Mouse (Mus musculus) midbrain, embryonic 16.5 days (tissue): ENCODE measurements around the gene Stk25. TPM values are rescaled to one million over a fixed set of nuclear protein-coding genes. Genes with fewer than 3 reads are reported as not detected.

Experiments used
- ATAC-seq: fragments of 200-750 bp; cut with Nextera tagmentation; 2 replicates; pipeline ENCODE4 v1.8.0; 2017; ENCODE audit warnings: moderate TSS enrichment
- H3K27ac ChIP-seq: fragments of 300-500 bp; sonication (generic); 2 replicates; pipeline ENCODE4 v1.5.1; 2014; ENCODE audit warnings: mild to moderate bottlenecking, low read length, mixed read lengths
- H3K27me3 ChIP-seq: fragments of 300-500 bp; sonication (generic); 2 replicates; pipeline ENCODE4 v1.6.1; 2014; ENCODE audit warnings: low read depth, low read length, mixed read lengths; ENCODE audit not compliant: control insufficient read depth, insufficient read depth
- H3K36me3 ChIP-seq: fragments of 300-500 bp; sonication (generic); 2 replicates; pipeline ENCODE4 v1.6.1; 2014; ENCODE audit warnings: mild to moderate bottlenecking, low read length, moderate library complexity, mixed read lengths; ENCODE audit not compliant: control insufficient read depth, insufficient read depth
- H3K4me1 ChIP-seq: fragments of 300-500 bp; sonication (generic); 2 replicates; pipeline ENCODE4 v1.6.1; 2014; ENCODE audit warnings: mild to moderate bottlenecking, low read length, mixed read lengths; ENCODE audit not compliant: control insufficient read depth, insufficient read depth
- H3K4me2 ChIP-seq: fragments of 300-500 bp; sonication (generic); 2 replicates; pipeline ENCODE4 v1.6.1; 2014; ENCODE audit warnings: mild to moderate bottlenecking, low read length, mixed read lengths
- H3K4me3 ChIP-seq: fragments of 300-500 bp; sonication (generic); 2 replicates; pipeline ENCODE4 v1.5.1; 2014; ENCODE audit warnings: low read depth, mild to moderate bottlenecking, low read length, moderate library complexity, mixed read lengths
- H3K9ac ChIP-seq: fragments of 300-500 bp; sonication (generic); 2 replicates; pipeline ENCODE4 v1.6.1; 2014; ENCODE audit warnings: low read depth, low read length, mixed read lengths
- H3K9me3 ChIP-seq: fragments of 300-500 bp; sonication (generic); replicated peaks from 2 replicates; pipeline ENCODE4 v1.6.1; 2014; ENCODE audit warnings: mild to moderate bottlenecking, low read length, mixed read lengths; ENCODE audit not compliant: control insufficient read depth, poor library complexity, severe bottlenecking
- WGBS: fragments of 180-500 bp; shearing (Covaris S2); extraction: QIAGEN DNeasy Blood & Tissue Kit; methylation state at CpG from one replicate; pipeline ENCODE4 v1.1.7; 2014; 5-methylcytosine and 5-hydroxymethylcytosine counted together
- polyA plus RNA-seq: library from polyadenylated mRNA; unstranded; fragments of >200 nt; fragmentation: Nextera tagmentation; extraction: Ambion mirVana; gene quantifications from 2 replicates; pipeline ENCODE4 v1.2.1, GENCODE M21; 2015

Stk25 gene
- polyA plus RNA-seq, 1 experiment from 2014 or later = 394 TPM

GRCm38 (mm10) chr1:93635091-93635579 is 23.3 kb downstream of the Stk25 start:
- H3K9ac ChIP-seq = peak overlapping the region; percentile 95
- no peaks in the 10 kb centered on the region for H3K36me3 ChIP-seq
- peak overlapping the region; percentile 90 for H3K4me2 ChIP-seq
- H3K4me1 ChIP-seq = peaks cover 22% of the 10 kb centered on the region
- no peaks in the 10 kb centered on the region for H3K27me3 ChIP-seq
- H3K27ac ChIP-seq = peak overlapping the region; percentile 93
- ATAC-seq = peak; percentile 10; the same call in 1 of the 2 replicates
- no peaks in the 10 kb centered on the region for H3K9me3 ChIP-seq
- 0% methylated on average over 48 of the region's 58 CpGs for WGBS
- H3K4me3 ChIP-seq = peak overlapping the region; percentile 97

DNA sequence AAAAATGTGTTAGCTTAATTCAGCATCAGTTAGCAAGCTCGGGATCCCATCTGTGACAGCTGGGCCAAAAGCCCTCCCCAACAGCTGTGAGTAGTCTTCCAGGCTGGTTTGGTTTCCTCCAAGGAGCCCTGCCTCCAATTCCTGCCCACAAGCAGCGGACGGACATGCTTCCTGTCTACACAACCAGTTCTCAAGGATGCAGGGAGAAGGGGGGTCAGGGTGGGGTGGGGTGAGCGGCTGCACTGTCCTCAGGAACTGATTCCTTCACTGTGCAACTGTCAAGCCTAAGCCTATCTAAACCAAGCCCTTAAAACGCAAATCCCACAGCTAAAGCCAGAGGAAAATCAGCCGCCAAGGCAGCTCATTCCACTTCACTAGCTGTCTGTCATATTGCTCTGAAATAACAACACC is 24.0 kb downstream of the Stk25 start:
- peak overlapping the region; percentile 90 for H3K4me2 ChIP-seq
- WGBS = 7% methylated on average over 6 of the region's 6 CpGs

GRCm38 (mm10) chr1:93632723-93633122 is 25.7 kb downstream of the Stk25 start:
- H3K4me2 ChIP-seq = no peak overlapping the region
- H3K4me3 ChIP-seq = no peak overlapping the region
- WGBS = 94% methylated on average over 3 of the region's 3 CpGs
- peaks cover 12% of the 10 kb centered on the region for H3K36me3 ChIP-seq
- H3K4me1 ChIP-seq = peaks cover 22% of the 10 kb centered on the region
- no peak overlapping the region for H3K27ac ChIP-seq
- H3K9me3 ChIP-seq = no peaks in the 10 kb centered on the region
- no peak for ATAC-seq
- no peak overlapping the region for H3K9ac ChIP-seq
- no peaks in the 10 kb centered on the region for H3K27me3 ChIP-seq

More for the DNA sequence above, 24.0 kb downstream of the Stk25 start:
- peak overlapping the region; percentile 93 for H3K27ac ChIP-seq
- no peaks in the 10 kb centered on the region for H3K9me3 ChIP-seq
- H3K4me1 ChIP-seq = peaks cover 22% of the 10 kb centered on the region
- ATAC-seq = no peak
- peak overlapping the region; percentile 95 for H3K9ac ChIP-seq
- no peaks in the 10 kb centered on the region for H3K27me3 ChIP-seq
- H3K36me3 ChIP-seq = no peaks in the 10 kb centered on the region
- peak overlapping the region; percentile 97 for H3K4me3 ChIP-seq

DNA sequence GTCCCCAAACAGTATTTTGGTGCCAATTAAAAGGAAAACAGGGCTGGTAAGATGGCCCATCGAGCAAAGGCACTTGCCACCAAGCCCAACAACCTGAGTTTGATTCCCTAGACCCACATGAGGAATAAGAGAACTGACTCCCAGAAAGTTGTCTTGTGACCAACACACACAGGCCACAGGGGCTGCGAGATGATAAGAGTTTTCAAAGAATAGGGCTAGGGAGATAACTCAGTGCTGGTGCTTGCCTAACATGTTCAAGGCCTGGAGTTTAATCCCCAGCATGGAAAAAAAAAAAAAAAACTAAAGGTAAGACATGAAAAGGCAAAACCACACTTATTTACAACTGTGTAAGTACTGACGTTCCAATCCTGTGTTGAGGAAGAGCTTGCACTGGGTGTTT is 27.7 kb downstream of the Stk25 start:
- WGBS = 96% methylated on average over 3 of the region's 3 CpGs
- Histone ChIP-seq H3K4me1 (peaks cover 17% of the 10 kb centered on the region), H3K36me3 (peaks cover 21% of the 10 kb centered on the region)

DNA sequence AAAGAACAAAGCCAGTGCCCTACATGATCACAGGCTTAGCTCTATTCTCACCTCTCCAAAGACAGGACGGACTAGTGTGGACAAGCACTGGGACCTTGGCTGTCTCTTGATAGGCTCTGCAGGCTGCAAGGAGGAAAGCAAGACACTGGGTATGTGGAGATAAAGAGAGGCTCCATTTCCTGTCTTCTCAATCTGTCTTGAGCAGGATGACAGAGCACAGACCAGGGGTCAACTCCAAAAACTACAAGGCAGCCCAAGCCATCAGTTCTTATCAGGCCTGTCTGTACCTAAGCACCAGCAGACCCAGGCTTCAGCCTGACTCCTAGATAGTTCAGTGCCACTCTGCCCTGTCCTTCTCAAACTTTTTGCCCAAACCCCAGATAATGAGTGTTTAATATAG is 34.0 kb downstream of the Stk25 start:
- ATAC-seq = 0 out of 2 replicates have a peak, but pooled peaks have one; percentile 26
- H3K4me1 ChIP-seq = no peaks in the 10 kb centered on the region
- H3K27me3 ChIP-seq = no peaks in the 10 kb centered on the region

More for the DNA sequence above, 27.7 kb downstream of the Stk25 start:
- Histone ChIP-seq H3K27me3 (no peaks in the 10 kb centered on the region), H3K27ac (no peak overlapping the region), H3K9ac (no peak overlapping the region), H3K4me2 (no peak overlapping the region), H3K9me3 (no peaks in the 10 kb centered on the region), H3K4me3 (no peak overlapping the region)
- ATAC-seq = no peak

DNA sequence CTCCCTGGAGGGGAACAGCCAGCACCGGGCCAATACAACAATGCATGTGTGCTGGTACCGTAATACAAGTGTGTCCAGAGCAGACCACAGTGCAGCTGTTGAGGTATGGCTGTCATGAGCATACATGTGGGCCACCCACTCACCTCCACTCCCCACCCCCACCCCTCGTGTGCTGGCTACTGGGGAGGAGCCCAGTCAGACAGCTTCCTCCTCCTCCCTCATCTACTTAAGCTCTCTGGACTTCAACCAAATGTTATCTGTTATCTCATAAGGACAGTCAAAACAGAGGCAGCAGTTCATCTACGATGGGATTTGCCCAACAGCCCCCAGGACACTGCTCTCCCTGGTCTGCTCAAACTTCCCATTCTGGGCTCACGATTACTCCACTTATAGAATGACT is 39.5 kb downstream of the Stk25 start:
- H3K36me3 ChIP-seq = peaks cover 31% of the 10 kb centered on the region
- no peaks in the 10 kb centered on the region for H3K27me3 ChIP-seq
- 87% methylated on average over 5 of the region's 5 CpGs for WGBS
- H3K4me1 ChIP-seq = no peaks in the 10 kb centered on the region
- no peak overlapping the region for H3K4me2 ChIP-seq
- no peak overlapping the region for H3K4me3 ChIP-seq
- H3K9ac ChIP-seq = no peak overlapping the region
- ATAC-seq = no peak
- H3K9me3 ChIP-seq = no peaks in the 10 kb centered on the region
- no peak overlapping the region for H3K27ac ChIP-seq

More for the DNA sequence above, 34.0 kb downstream of the Stk25 start:
- Histone ChIP-seq H3K4me2 (no peak overlapping the region), H3K27ac (no peak overlapping the region), H3K9me3 (no peaks in the 10 kb centered on the region), H3K9ac (no peak overlapping the region), H3K36me3 (peaks cover 70% of the 10 kb centered on the region), H3K4me3 (no peak overlapping the region)
- WGBS = 100% methylated on average over 1 of the region's 1 CpGs

DNA sequence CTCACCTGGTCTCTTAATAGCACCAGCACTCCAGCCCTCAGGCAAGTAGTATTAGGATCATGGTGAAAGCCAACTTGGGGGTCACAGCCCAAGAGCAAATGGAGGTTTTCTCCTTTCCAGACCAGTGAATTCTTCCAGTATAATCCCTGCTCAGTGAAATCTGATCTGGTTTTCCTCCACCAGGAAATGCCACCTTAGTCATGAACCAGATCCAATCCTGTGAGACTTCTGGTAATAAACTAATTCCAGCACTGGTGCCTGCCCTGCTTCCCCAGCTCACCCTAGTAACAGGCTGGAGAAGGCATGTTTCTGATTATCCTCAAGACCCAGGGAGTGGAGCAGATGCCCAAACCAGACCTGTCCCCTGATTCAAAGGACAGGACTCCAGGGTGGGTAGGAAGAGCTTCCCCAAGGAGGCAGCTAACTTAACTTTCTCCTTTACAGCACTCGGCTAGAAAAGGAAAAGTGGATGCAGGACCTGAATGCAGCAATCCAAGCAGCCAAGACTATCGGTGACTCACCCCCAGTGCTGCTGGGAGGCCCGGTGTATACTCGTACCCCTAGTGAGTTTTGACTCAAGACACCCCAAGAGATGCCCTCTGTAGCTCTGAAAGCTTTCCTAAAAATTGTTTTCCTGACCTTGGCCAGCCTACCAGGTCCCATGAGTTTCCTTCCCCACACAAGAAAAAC is 40.3 kb downstream of the Stk25 start:
- Histone ChIP-seq H3K9ac (no peak overlapping the region), H3K4me3 (no peak overlapping the region), H3K27ac (no peak overlapping the region), H3K9me3 (no peaks in the 10 kb centered on the region), H3K4me1 (no peaks in the 10 kb centered on the region), H3K27me3 (no peaks in the 10 kb centered on the region), H3K36me3 (peaks cover 24% of the 10 kb centered on the region), H3K4me2 (no peak overlapping the region)
- WGBS = 85% methylated on average over 4 of the region's 4 CpGs
- no peak for ATAC-seq

GRCm38 (mm10) chr1:93609762-93610161 is 48.7 kb downstream of the Stk25 start:
- Histone ChIP-seq H3K9me3 (no peaks in the 10 kb centered on the region), H3K36me3 (no peaks in the 10 kb centered on the region), H3K27ac (no peak overlapping the region), H3K27me3 (no peaks in the 10 kb centered on the region), H3K4me3 (no peak overlapping the region), H3K4me2 (no peak overlapping the region), H3K9ac (no peak overlapping the region), H3K4me1 (no peaks in the 10 kb centered on the region)
- ATAC-seq = no peak
- WGBS = 87% methylated on average over 8 of the region's 8 CpGs

DNA sequence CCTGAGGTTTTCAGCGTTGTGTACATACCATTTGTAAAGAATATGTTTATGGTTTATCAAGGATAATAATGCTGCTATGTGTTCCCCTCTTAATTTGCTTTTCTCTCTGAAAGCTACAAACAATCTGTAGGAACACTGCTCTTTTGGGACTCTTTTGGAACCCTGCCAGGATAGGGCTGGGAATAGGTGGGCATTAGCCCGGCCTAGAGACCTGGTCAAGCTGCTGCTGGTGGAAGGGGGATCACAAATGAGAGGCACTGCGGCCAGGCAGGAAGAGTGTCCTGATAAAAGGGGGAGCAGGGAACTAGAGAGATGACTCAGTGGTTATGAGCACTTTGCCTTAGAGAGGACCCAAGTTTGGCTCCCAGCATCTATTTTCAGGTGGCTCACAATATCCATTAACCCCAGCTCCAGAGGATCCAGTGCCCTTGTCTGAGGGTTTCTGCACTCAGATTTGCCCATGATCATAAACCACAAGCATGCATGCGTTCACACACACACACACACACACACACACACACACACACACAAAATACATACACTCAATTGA is 49.7 kb downstream of the Stk25 start:
- WGBS = 80% methylated on average over 4 of the region's 4 CpGs

More for the DNA sequence above, 49.7 kb downstream of the Stk25 start:
- Histone ChIP-seq H3K9me3 (no peaks in the 10 kb centered on the region), H3K9ac (no peak overlapping the region), H3K4me1 (no peaks in the 10 kb centered on the region), H3K27ac (no peak overlapping the region), H3K36me3 (no peaks in the 10 kb centered on the region), H3K27me3 (no peaks in the 10 kb centered on the region), H3K4me3 (no peak overlapping the region), H3K4me2 (no peak overlapping the region)
- no peak for ATAC-seq
